Mouse (Mus musculus) lung, postnatal 14 days (tissue): ENCODE data around the gene Ifi213.
"Not testable (repeated sequence)": the region's sequence is repeated elsewhere in the genome, so short reads cannot be mapped to it uniquely, and the experiment has no call there.

Experiments used
- DNase-seq: peaks from one replicate; pipeline ENCODE4 v3.0.0; 2021

Gene Ifi213

DNA sequence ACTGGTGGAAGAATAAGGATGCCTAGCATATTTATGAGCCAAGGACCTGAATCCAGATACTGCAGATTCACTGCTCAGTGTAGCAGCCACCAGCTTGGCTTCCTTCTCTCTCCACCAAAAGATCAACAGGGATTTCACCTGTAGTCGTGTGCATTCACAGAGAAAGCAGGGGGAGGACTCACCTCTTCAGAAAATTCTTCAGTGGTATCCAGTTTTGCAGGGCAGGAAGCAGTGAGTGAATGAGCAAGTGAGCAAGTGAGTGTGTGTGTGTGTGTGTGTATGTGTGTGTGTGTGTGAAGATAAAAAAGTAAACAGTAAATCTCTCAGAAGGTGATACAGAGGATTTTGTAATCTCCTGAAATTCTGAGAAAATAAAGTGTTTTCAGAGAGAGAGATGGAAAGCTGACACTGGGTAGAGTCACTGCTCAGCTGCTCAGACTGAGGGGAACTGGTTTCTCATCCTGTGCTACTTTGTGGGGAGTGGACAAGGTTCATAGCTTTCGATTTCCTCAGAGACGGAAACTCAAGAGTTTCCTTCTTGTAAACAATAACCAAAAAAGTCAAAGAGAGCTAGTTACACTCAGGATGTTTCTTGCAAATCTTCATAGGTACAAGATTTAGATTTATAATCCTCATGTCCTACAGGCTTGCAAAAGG is at the start of gene Ifi213:
Gene Ifi213 (minus strand): TSS at position 437 of the 657 bp plus-strand sequence.
- DNase-seq = not testable (repeated sequence)

GRCm38 (mm10) chr1:173645393-173645792 is 46.3 kb upstream of the Ifi213 start:
- DNase-seq = no peak

- no peak for DNase-seq
Measured at GRCm38 (mm10) chr1:173633969-173634645, 35.0 kb upstream of the Ifi213 start.

DNA sequence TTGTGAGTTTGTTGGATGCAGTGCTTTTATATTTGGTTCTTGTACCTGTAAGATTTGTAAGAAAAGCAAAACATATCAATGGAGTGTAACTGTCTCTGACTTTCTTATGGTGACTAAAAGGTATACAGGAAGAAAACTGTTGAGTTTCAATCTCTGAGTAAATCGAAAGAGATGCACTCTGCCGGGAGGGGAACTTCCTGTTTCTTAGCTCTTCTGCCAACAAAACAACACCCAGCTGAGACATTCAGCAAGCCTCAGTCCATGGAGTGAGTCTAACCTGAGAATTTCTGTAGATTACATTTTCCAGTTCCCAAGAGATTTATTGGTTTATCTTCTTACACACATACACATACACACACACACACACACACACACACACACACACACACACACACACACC is 31.5 kb upstream of the Ifi213 start, which contains the start of gene Ifi209:
Gene Ifi209 (plus strand): TSS at position 296 of the 400 bp plus-strand sequence.
- DNase-seq = not testable (repeated sequence)

DNA sequence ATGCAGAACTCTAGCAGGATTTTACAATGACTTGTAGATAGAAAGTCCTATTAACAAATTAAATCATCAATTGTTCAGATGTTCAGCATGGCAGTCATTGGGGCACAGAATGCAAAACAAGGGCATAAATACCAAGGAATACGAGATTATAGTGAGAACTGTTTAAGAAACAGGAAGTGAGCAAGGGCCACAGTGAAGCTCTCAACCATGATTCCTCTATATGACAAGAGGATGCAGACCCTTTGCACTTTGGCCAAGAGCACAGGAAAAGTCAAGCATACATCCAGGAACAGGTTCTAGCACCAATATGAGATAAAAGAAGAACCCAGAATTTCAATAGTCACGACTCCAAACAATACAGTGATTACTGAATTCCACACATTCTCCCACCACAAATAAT is 27.6 kb upstream of the Ifi213 start:
- no peak for DNase-seq

DNA sequence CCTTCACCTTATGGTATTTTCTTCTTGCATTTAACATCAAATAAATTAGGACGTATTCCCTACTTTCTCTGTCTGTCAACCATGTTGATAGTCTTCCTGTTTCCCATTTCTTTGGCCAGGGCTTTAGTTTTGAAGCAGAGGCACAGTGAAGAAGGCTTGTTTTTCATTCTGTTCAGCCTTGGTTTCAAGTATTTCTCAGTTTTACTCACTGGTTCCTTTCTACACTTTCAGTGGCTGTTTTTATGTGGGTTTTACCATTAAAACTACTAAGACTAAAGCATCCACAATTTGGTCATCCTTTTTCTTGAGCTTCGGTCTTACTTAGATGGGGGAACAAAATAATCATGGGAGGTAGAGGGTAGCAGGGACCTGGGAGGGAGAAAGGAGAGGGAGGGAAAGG is 25.0 kb upstream of the Ifi213 start:
- no peak for DNase-seq

DNA sequence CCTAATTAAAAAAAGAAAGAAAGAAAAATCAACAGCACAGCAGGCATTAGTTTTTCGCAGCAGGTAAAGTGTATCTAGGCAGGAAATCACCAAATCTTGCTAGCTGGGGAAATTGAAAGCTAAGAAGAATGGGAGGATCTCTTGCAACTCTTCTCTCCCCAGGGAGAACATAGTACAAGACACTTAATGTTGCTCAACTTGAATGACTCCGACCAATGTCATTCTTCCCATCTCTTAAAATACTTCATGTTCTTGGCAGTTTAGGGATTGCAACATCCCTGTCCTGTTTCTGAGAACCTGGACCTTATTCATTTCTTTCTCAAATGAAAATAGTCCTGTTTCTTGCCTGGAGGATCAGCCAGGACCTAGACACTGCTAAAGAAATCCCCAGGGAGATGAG is 23.1 kb upstream of the Ifi213 start:
- DNase-seq = not testable (repeated sequence)

- not testable (repeated sequence) for DNase-seq
Measured at GRCm38 (mm10) chr1:173610291-173610690, 11.2 kb upstream of the Ifi213 start.

GRCm38 (mm10) chr1:173589698-173590097 is 9.4 kb downstream of the Ifi213 start:
- DNase-seq = not testable (repeated sequence)

DNA sequence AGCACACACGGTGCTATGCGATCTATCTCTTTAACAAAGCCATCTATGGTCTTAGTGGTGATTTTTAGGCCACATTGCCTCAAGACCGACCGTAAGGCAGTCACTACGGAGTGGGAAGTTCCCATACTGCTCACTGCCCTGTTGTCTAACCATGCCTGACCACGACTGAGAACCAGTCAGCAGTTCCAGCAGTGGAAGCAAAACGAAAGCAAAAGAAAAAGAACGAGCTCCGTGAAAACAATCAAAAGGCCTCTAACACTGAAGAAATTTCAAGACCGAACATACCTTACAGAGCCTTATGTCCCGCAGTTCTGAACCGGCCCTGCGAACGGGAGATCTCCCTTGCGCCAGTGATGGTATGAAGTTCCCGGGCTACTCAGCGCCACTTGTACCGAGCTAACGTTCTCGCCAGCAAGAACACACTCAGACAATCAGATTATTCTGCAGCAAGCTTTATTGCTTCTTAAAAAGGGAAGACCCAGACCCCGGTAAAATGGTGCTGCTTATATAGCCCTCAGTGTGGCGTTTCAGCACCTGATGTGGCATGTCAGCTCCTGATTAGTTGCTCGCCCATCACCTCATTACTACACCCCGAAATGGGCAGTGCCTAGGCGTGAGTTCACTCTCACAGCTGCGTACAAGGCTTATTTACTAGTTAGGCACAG is 19.0 kb downstream of the Ifi213 start:
- DNase-seq = no peak

DNA sequence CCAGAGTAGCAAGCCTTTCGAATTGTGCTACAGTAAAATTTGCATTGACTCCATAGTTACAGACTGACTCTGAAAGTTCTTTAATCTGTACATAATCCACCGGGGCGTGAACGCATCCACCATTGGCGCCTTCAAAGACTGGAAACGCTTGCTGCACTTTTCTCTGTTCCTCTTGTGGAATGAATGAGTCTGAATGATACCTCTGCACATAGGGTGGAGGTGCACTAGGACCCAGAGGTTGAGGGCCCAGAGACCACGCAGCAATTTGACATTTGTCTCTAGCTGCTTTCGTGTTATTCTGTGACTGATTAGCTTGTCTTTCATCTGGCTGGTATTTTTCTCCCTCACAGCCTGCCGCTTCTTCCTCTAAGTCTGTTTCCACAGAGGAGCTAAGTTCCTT is 20.0 kb downstream of the Ifi213 start:
- no peak for DNase-seq

GRCm38 (mm10) chr1:173550491-173551050 is 48.5 kb downstream of the Ifi213 start:
- not testable (repeated sequence) for DNase-seq

GRCm38 (mm10) chr1:173548798-173549197 is 50.3 kb downstream of the Ifi213 start:
- DNase-seq = not testable (repeated sequence)

DNA sequence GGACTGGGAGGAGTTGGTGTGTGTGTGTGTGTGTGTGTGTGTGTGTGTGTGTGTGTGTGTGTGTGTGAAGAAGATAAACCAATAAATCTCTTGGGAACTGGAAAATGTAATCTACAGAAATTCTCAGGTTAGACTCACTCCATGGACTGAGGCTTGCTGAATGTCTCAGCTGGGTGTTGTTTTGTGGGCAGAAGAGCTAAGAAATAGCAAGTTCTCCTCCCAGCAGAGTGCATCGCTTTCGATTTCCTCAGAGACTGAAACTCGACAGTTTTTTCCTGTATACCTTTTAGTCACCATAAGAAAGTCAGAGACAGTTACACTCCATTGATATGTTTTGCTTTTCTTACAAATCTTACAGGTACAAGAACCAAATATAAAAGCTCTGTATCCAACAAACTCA is 63.3 kb downstream of the Ifi213 start, which contains the start of gene Ifi214:
Gene Ifi214 (minus strand): TSS at position 167 of the 400 bp plus-strand sequence.
- not testable (repeated sequence) for DNase-seq

- no peak for DNase-seq
Measured at GRCm38 (mm10) chr1:173521452-173521851, 77.6 kb downstream of the Ifi213 start.
